Mouse (Mus musculus): ENCODE results near the gene Gls.

GRCm38 (mm10) chr1:52279331-52279730 lies 46.3 kb upstream of the Gls start:
- TF ChIP-seq POLR2AphosphoS2 (IDR thresholded peaks at IDR 0.05; ENCODE audit: insufficient read length, low read depth) (no peak), E2F4 (IDR thresholded peaks at IDR 0.05; ENCODE audit: insufficient read depth) (no peak), POLR2A (IDR thresholded peaks at IDR 0.05; ENCODE audit: insufficient read length, low read depth) (no peak)

All from myocyte (in vitro differentiated cells).